Mouse (Mus musculus): ENCODE data around the gene Gfer. TPM values are rescaled to one million over a fixed set of nuclear protein-coding genes. Genes with fewer than 3 reads are reported as not detected.

Gene Gfer
- 10 to 100 TPM; 20.0 to 22.2 (median 21.1) TPM for total RNA-seq (2022)

GRCm38 (mm10) chr17:24696011-24696697, at the start of gene Gfer, which contains the start of gene Noxo1:
TSS of gene Gfer (minus strand) at chr17:24696156.
TSS of gene Noxo1 (plus strand) at chr17:24696234.
- DNase-seq (ENCODE audit: low spot score) = peak; percentile 75

- DNase-seq (ENCODE audit: low spot score) = no peak
These were observed 48.4 kb upstream of the Gfer start for GRCm38 (mm10) chr17:24744381-24744780.

- DNase-seq (ENCODE audit: low spot score) = no peak
These were observed 47.9 kb upstream of the Gfer start for GRCm38 (mm10) chr17:24743896-24744295.

GRCm38 (mm10) chr17:24742307-24742706, 46.4 kb upstream of the Gfer start:
- DNase-seq (ENCODE audit: low spot score) = no peak

GRCm38 (mm10) chr17:24739926-24740325, 44.0 kb upstream of the Gfer start:
- no peak for DNase-seq (ENCODE audit: low spot score)

GRCm38 (mm10) chr17:24738238-24738637, 42.3 kb upstream of the Gfer start:
- no peak for DNase-seq (ENCODE audit: low spot score)

- DNase-seq (ENCODE audit: low spot score) = no peak
These were observed 41.3 kb upstream of the Gfer start for GRCm38 (mm10) chr17:24737135-24737810.

- DNase-seq (ENCODE audit: low spot score) = peak; percentile 98
These were observed 40.5 kb upstream of the Gfer start, which contains the start of gene Msrb1 for GRCm38 (mm10) chr17:24736330-24737051. TSS of gene Msrb1 (plus strand) at chr17:24736642.

- no peak for DNase-seq (ENCODE audit: low spot score)
These were observed 39.5 kb upstream of the Gfer start for GRCm38 (mm10) chr17:24735446-24735845.

GRCm38 (mm10) chr17:24734513-24734912, 38.6 kb upstream of the Gfer start:
- DNase-seq (ENCODE audit: low spot score) = no peak

- no peak for DNase-seq (ENCODE audit: low spot score)
These were observed 37.6 kb upstream of the Gfer start for GRCm38 (mm10) chr17:24733434-24734050.

- DNase-seq (ENCODE audit: low spot score) = peak; percentile 63
These were observed 36.4 kb upstream of the Gfer start for GRCm38 (mm10) chr17:24732233-24732935.

- DNase-seq (ENCODE audit: low spot score) = no peak
These were observed 34.8 kb upstream of the Gfer start for GRCm38 (mm10) chr17:24730787-24731186.

- no peak for DNase-seq (ENCODE audit: low spot score)
These were observed 33.1 kb upstream of the Gfer start for GRCm38 (mm10) chr17:24729067-24729466.

GRCm38 (mm10) chr17:24728184-24728583, 32.2 kb upstream of the Gfer start:
- no peak for DNase-seq (ENCODE audit: low spot score)

- no peak for DNase-seq (ENCODE audit: low spot score)
These were observed 31.7 kb upstream of the Gfer start, which contains the start of gene Rpl3l for GRCm38 (mm10) chr17:24727618-24728017. TSS of gene Rpl3l (plus strand) at chr17:24727820.

GRCm38 (mm10) chr17:24725637-24726390, 29.9 kb upstream of the Gfer start:
- DNase-seq (ENCODE audit: low spot score) = no peak

- DNase-seq (ENCODE audit: low spot score) = peak; percentile 96
These were observed 28.2 kb upstream of the Gfer start, which contains the start of gene Ndufb10 for GRCm38 (mm10) chr17:24724184-24724583. TSS of gene Ndufb10 (minus strand) at chr17:24724478.

GRCm38 (mm10) chr17:24723881-24724180, 27.9 kb upstream of the Gfer start:
- DNase-seq (ENCODE audit: low spot score) = no peak

- no peak for DNase-seq (ENCODE audit: low spot score)
These were observed 27.3 kb upstream of the Gfer start for GRCm38 (mm10) chr17:24723122-24723880.

Data from heart, adult 8-10 months (tissue).